Mouse (Mus musculus) stomach, postnatal 0 days (tissue): ENCODE measurements around the gene Mrpl50. TPM values are rescaled to one million over a fixed set of nuclear protein-coding genes. Genes with fewer than 3 reads are reported as not detected.
"Not testable (repeated sequence)": the region's sequence is repeated elsewhere in the genome, so short reads cannot be mapped to it uniquely, and the experiment has no call there.

Experiments
- ATAC-seq: fragments of 200-750 bp; cut with Nextera tagmentation; 2 replicates; pipeline ENCODE4 v1.8.0; 2017; ENCODE audit not compliant: low FRiP score, low TSS enrichment
- DNase-seq: peaks from one replicate; pipeline ENCODE4 v3.0.0-alpha.2; 2016; ENCODE audit warnings: low spot score
- H3K27ac ChIP-seq: fragments of 300-500 bp; sonication (generic); replicated peaks from 2 replicates; pipeline ENCODE4 v1.5.1; 2014; ENCODE audit warnings: mild to moderate bottlenecking, control low read depth
- H3K27me3 ChIP-seq: fragments of 300-500 bp; sonication (generic); 2 replicates; pipeline ENCODE4 v1.6.1; 2014; ENCODE audit warnings: low read length; ENCODE audit not compliant: control insufficient read depth, insufficient read depth
- H3K36me3 ChIP-seq: fragments of 300-500 bp; sonication (generic); 2 replicates; pipeline ENCODE4 v1.6.1; 2014; ENCODE audit warnings: low read length, mixed read lengths; ENCODE audit not compliant: control insufficient read depth, insufficient read depth
- H3K4me1 ChIP-seq: fragments of 300-500 bp; sonication (generic); replicated peaks from 2 replicates; pipeline ENCODE4 v1.6.1; 2014; ENCODE audit warnings: antibody characterized with exemption; ENCODE audit not compliant: control insufficient read depth, insufficient read depth
- H3K4me2 ChIP-seq: fragments of 300-500 bp; sonication (generic); replicated peaks from 2 replicates; pipeline ENCODE4 v1.6.1; 2014; ENCODE audit warnings: low read depth, mild to moderate bottlenecking, control low read depth, moderate library complexity
- H3K4me3 ChIP-seq: fragments of 300-500 bp; sonication (generic); 2 replicates; pipeline ENCODE4 v1.5.1; 2014; ENCODE audit warnings: low read depth, low read length, control low read depth
- H3K9ac ChIP-seq: fragments of 300-500 bp; sonication (generic); 2 replicates; pipeline ENCODE4 v1.6.1; 2014; ENCODE audit warnings: mild to moderate bottlenecking, low read length, control low read depth, mixed read lengths
- H3K9me3 ChIP-seq: fragments of 300-500 bp; sonication (generic); 2 replicates; pipeline ENCODE4 v1.6.1; 2016; ENCODE audit warnings: low read length; ENCODE audit not compliant: control insufficient read depth
- CTCF ChIP-seq: IDR thresholded peaks from 2 replicates; pipeline ENCODE4 v1.5.1; 2016; ENCODE audit warnings: antibody characterized with exemption, low read depth, mild to moderate bottlenecking, moderate library complexity
- EP300 ChIP-seq: optimal IDR thresholded peaks from 2 replicates; pipeline ENCODE3; 2016; ENCODE audit warnings: antibody characterized with exemption
- WGBS: fragments of 180-500 bp; shearing (Covaris S2); extraction: QIAGEN DNeasy Blood & Tissue Kit; methylation state at CpG from one replicate; pipeline ENCODE4 v1.1.7; 2014; 5-methylcytosine and 5-hydroxymethylcytosine counted together
- polyA plus RNA-seq: library from polyadenylated mRNA; unstranded; fragments of >200 nt; fragmentation: Nextera tagmentation; extraction: Ambion mirVana; gene quantifications from 2 replicates; pipeline ENCODE4 v1.2.1, GENCODE M21; 2015

The Mrpl50 gene
- polyA plus RNA-seq, 1 experiment from 2014 or later: 58.5 TPM

- no peaks in the 10 kb centered on the region for H3K36me3 ChIP-seq
- H3K4me2 ChIP-seq: no peak overlapping the region
- H3K4me3 ChIP-seq: no peak overlapping the region
- no peak for TF ChIP-seq EP300
- TF ChIP-seq CTCF: no peak
- H3K4me1 ChIP-seq: no peaks in the 10 kb centered on the region
- DNase-seq: no peak
- no peak for ATAC-seq
- no peak overlapping the region for H3K9ac ChIP-seq
- 73% methylated on average over 1 of the region's 1 CpGs for WGBS
- H3K27ac ChIP-seq: no peak overlapping the region
- no peaks in the 10 kb centered on the region for H3K27me3 ChIP-seq
- H3K9me3 ChIP-seq: no peaks in the 10 kb centered on the region
These were observed 17.3 kb downstream of the Mrpl50 start for GRCm38 (mm10) chr4:49503563-49503962.

- not testable (repeated sequence) for H3K9ac ChIP-seq, H3K9me3 ChIP-seq
These were observed 34.8 kb downstream of the Mrpl50 start for GRCm38 (mm10) chr4:49485934-49486650.

GRCm38 (mm10) chr4:49485442-49485841 is 35.5 kb downstream of the Mrpl50 start:
- Histone ChIP-seq H3K9me3 (no peaks in the 10 kb centered on the region), H3K27ac (no peak overlapping the region), H3K9ac (no peak overlapping the region), H3K27me3 (no peaks in the 10 kb centered on the region), H3K4me2 (no peak overlapping the region), H3K36me3 (no peaks in the 10 kb centered on the region), H3K4me3 (no peak overlapping the region), H3K4me1 (no peaks in the 10 kb centered on the region)
- TF ChIP-seq EP300: no peak
- TF ChIP-seq CTCF: no peak
- DNase-seq (no peak), ATAC-seq (peak; percentile 73; the same call in 1 of the 2 replicates)

More at GRCm38 (mm10) chr4:49485934-49486650, 34.8 kb downstream of the Mrpl50 start:
- not testable (repeated sequence) for H3K4me1 ChIP-seq, DNase-seq, H3K4me3 ChIP-seq, H3K4me2 ChIP-seq, H3K36me3 ChIP-seq, H3K27ac ChIP-seq, ATAC-seq, H3K27me3 ChIP-seq
- 73% methylated on average over 3 of the region's 3 CpGs for WGBS

- H3K27ac ChIP-seq: peak overlapping the region; percentile 69
- H3K9ac ChIP-seq: no peak overlapping the region
- TF ChIP-seq CTCF (no peak), EP300 (no peak)
- no peaks in the 10 kb centered on the region for H3K36me3 ChIP-seq
- no peaks in the 10 kb centered on the region for H3K9me3 ChIP-seq
- DNase-seq (peak; percentile 77), ATAC-seq (peak; percentile 88)
- peak overlapping the region; percentile 45 for H3K4me2 ChIP-seq
- 35% methylated on average over 3 of the region's 3 CpGs for WGBS
- H3K27me3 ChIP-seq: no peaks in the 10 kb centered on the region
- H3K4me1 ChIP-seq: no peaks in the 10 kb centered on the region
- H3K4me3 ChIP-seq: 0 out of 2 replicates have a peak overlapping the region, but pooled peaks have one; percentile 27
These were observed 40.0 kb downstream of the Mrpl50 start for GRCm38 (mm10) chr4:49480896-49481295.

GRCm38 (mm10) chr4:49480104-49480760 is 40.7 kb downstream of the Mrpl50 start:
- 11% methylated on average over 21 of the region's 21 CpGs for WGBS
- H3K4me1 ChIP-seq: no peaks in the 10 kb centered on the region
- TF ChIP-seq CTCF: no peak
- TF ChIP-seq EP300: no peak
- 0 out of 2 replicates have a peak overlapping the region, but pooled peaks have one; percentile 9 for H3K9ac ChIP-seq
- H3K9me3 ChIP-seq: no peaks in the 10 kb centered on the region
- peak overlapping the region; percentile 69 for H3K27ac ChIP-seq
- no peaks in the 10 kb centered on the region for H3K27me3 ChIP-seq
- peak overlapping the region; percentile 45 for H3K4me2 ChIP-seq
- H3K4me3 ChIP-seq: peak overlapping the region; percentile 27
- DNase-seq: peak; percentile 64
- H3K36me3 ChIP-seq: no peaks in the 10 kb centered on the region
- peak; percentile 65 for ATAC-seq

GRCm38 (mm10) chr4:49479035-49479434 is 41.9 kb downstream of the Mrpl50 start:
- not testable (repeated sequence) for H3K4me1 ChIP-seq, H3K4me3 ChIP-seq, H3K27ac ChIP-seq, H3K27me3 ChIP-seq, DNase-seq, H3K36me3 ChIP-seq, ATAC-seq, H3K9ac ChIP-seq, H3K4me2 ChIP-seq, H3K9me3 ChIP-seq
- 27% methylated on average over 2 of the region's 2 CpGs for WGBS
